8 mouse cellular contexts compared by ENCODE assay signal in the genomic region with DNA sequence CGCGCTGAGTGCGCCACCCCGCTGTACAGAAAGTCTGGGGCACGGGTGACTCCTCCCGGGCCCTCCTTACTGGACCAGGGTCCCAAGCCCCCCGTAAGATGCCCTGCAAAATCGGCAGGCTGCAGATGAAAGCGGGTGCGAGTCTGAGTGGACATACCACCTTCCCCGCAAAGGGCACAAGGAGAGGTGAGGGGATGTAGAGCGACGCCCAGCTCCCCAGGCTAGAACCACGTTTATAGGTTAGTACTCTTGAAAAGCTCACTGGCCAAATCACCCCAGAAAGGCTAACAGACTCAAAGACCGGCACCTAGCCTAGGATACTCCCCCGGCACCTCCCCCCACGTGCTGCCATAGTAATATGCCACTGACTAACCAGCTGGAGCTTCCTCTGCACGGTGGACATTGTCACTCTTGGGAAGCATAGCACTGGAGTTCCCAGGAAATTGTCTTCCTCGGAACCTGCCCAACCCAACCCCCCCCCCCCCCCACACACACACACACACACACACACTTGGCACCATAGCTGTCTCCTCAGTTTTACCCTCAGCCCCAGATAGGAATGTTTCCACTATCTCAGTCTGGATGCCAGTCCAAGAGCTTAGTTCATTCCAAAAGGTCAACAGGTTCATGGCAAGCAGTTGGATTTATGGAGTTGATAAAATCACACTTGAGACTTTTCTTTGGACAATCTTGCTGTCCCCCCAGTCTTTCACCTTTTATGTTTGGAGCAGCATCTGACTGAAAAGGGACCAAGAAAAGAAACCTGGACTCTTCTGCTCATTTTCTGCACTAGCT. TPM values are rescaled to one million over a fixed set of nuclear protein-coding genes. Genes with fewer than 3 reads are reported as not detected.
DNase-seq lines count a peak whose midpoint lies in the region; ATAC-seq and TF ChIP-seq lines count a peak whose summit lies in the region.

No protein-coding gene starts in this region.

- no peaks in the 10 kb centered on the region for H3K36me3 ChIP-seq in thymus, adult 2 months (ENCODE audit: control insufficient read depth, insufficient read depth, low read length)
- H3K36me3 ChIP-seq in liver, embryonic 14.5 days (replicated peaks; ENCODE audit: control insufficient read depth, insufficient read depth, low read depth) = no peaks in the 10 kb centered on the region

- peak overlapping the region; percentile 23; the same call in 1 of the 2 replicates for H3K4me3 ChIP-seq in thymus, adult 2 months (ENCODE audit: control insufficient read depth, insufficient read depth, low read length)
- H3K4me3 ChIP-seq in liver, embryonic 14.5 days (ENCODE audit: insufficient read depth in 1 of 2, low read depth in 2 of 2, low read length in 2 of 2) = peak overlapping the region; percentile 13 to 28; a peak in 2 of 4 replicates

- peak; percentile 28 to 50 for DNase-seq in adrenal gland, postnatal 36 days
- no peak for DNase-seq in adrenal gland, postnatal 25 days
- DNase-seq in thymus, adult 2 months = no peak
- DNase-seq in thymus, postnatal 0 days (ENCODE audit: low spot score) = no peak
- DNase-seq in liver, embryonic 14.5 days (ENCODE audit: low read depth in 3 of 3, low spot score in 3 of 3) = no peak
- DNase-seq in frontal cortex, postnatal 36 days (ENCODE audit: low spot score in 2 of 2) = no peak
- no peak for DNase-seq in gastrocnemius, postnatal 4 days (ENCODE audit: low spot score in 2 of 2)
- no peak for DNase-seq in left cerebral cortex, adult 8-10 months (ENCODE audit: low spot score in 2 of 2)

- H3K9me3 ChIP-seq in liver, embryonic 14.5 days (ENCODE audit: control insufficient read depth, low read length) = no peaks in the 10 kb centered on the region

- peak overlapping the region; percentile 53 for H3K4me2 ChIP-seq in liver, embryonic 14.5 days (ENCODE audit: low read depth)

- no peak overlapping the region for H3K27ac ChIP-seq in thymus, adult 2 months (ENCODE audit: control insufficient read depth, insufficient read depth, low read length)
- no peak overlapping the region for H3K27ac ChIP-seq in liver, embryonic 14.5 days

- no peak for TF ChIP-seq CTCF in thymus, adult 2 months (IDR thresholded peaks at IDR 0.05; ENCODE audit: borderline replicate concordance, control insufficient read depth, extremely low read depth, insufficient read depth, low read length, poor library complexity)
- TF ChIP-seq CTCF in liver, embryonic 14.5 days (IDR thresholded peaks at IDR 0.05; ENCODE audit: low read depth) = no peak

- no peak for TF ChIP-seq POLR2A in thymus, adult 2 months (IDR thresholded peaks at IDR 0.05; ENCODE audit: control insufficient read depth, extremely low read depth, insufficient read depth, low read length, poor library complexity)

- TF ChIP-seq EP300 in liver, embryonic 14.5 days (IDR thresholded peaks at IDR 0.05; ENCODE audit: low read depth) = no peak

- no peaks in the 10 kb centered on the region for H3K27me3 ChIP-seq in thymus, adult 2 months (ENCODE audit: control insufficient read depth, insufficient read depth, low read length)
- peaks cover 8% of the 10 kb centered on the region; the same call in 1 of the 2 replicates for H3K27me3 ChIP-seq in liver, embryonic 14.5 days (ENCODE audit: control insufficient read depth, insufficient read depth, low read length)

- 14% methylated on average over 19 of the region's 19 CpGs for WGBS in thymus, adult 2 months
- WGBS in liver, embryonic 14.5 days (ENCODE audit: insufficient replicate concordance) = 8% methylated on average over 19 of the region's 19 CpGs

- no peak for ATAC-seq in liver, embryonic 14.5 days (ENCODE audit: insufficient read depth)

- H3K4me1 ChIP-seq in thymus, adult 2 months (replicated peaks; ENCODE audit: control insufficient read depth, insufficient read depth, low read length) = peaks cover 12% of the 10 kb centered on the region
- H3K4me1 ChIP-seq in liver, embryonic 14.5 days (replicated peaks; ENCODE audit: control insufficient read depth in 2 of 2, insufficient read depth in 2 of 2, low read length in 1 of 2) = no peaks in the 10 kb centered on the region; a peak in 1 of 4 replicates

- no peak overlapping the region for H3K9ac ChIP-seq in liver, embryonic 14.5 days (replicated peaks)

RNA-seq across cellular contexts. Expression of a gene that starts 26.2 kb away (rescaled TPM):
- 100 to 1,000 TPM; 124 to 204 TPM for total RNA-seq in adrenal gland, postnatal 36 days (2021)
- 166 and 206 TPM in 2 replicates for total RNA-seq in adrenal gland, postnatal 25 days (2021)
- 26.4 and 33.6 TPM in 2 replicates for polyA plus RNA-seq in thymus, adult 2 months (2012; rRNA removed)
- 16.5 and 18.7 TPM in 2 replicates for polyA plus RNA-seq in thymus, postnatal 0 days (2015; fragmentation: Nextera tagmentation; extraction: Ambion mirVana)
- 1.0 and 1.5 TPM in 2 replicates for polyA plus RNA-seq in liver, embryonic 14.5 days (2012; rRNA removed)
- polyA plus RNA-seq in liver, embryonic 14.5 days (2014; fragmentation: Nextera tagmentation; extraction: Ambion mirVana) = 2.5 and 2.6 TPM in 2 replicates
- total RNA-seq in gastrocnemius, postnatal 4 days (2021) = 100 to 1,000 TPM; 166 to 173 TPM
- 10 to 100 TPM; 55.9 to 77.3 (median 71.0) TPM for total RNA-seq in left cerebral cortex, adult 8-10 months (2022)

RNA-seq across cellular contexts. Expression of a gene that starts 31.6 kb away (rescaled TPM):
- total RNA-seq in adrenal gland, postnatal 36 days (2021) = not detected
- total RNA-seq in adrenal gland, postnatal 25 days (2021) = 1.1 TPM in 1 of 2 replicates, not detected in the other
- 0.09 TPM in 1 of 2 replicates, not detected in the other for polyA plus RNA-seq in thymus, adult 2 months (2012; rRNA removed)
- polyA plus RNA-seq in thymus, postnatal 0 days (2015; fragmentation: Nextera tagmentation; extraction: Ambion mirVana) = 0.54 and 0.79 TPM in 2 replicates
- polyA plus RNA-seq in liver, embryonic 14.5 days (2012; rRNA removed) = 0.03 TPM in 1 of 2 replicates, not detected in the other
- not detected in 2 replicates for polyA plus RNA-seq in liver, embryonic 14.5 days (2014; fragmentation: Nextera tagmentation; extraction: Ambion mirVana)
- 1 to 10 TPM; 3.6 to 4.4 TPM for total RNA-seq in gastrocnemius, postnatal 4 days (2021)
- 1 to 10 TPM; 5.0 to 8.3 (median 6.2) TPM for total RNA-seq in left cerebral cortex, adult 8-10 months (2022)

Comparison
In these comparisons a context has a peak if more than half of its experiments do, and no peak if none do; other contexts are left out.
1. DNase-seq: peak in adrenal gland, postnatal 36 days (2 of 2); none in adrenal gland, postnatal 25 days (single experiment), thymus, adult 2 months (single experiment), thymus, postnatal 0 days (single experiment), liver, embryonic 14.5 days (0 of 3), frontal cortex, postnatal 36 days (0 of 2), gastrocnemius, postnatal 4 days (0 of 2) and left cerebral cortex, adult 8-10 months (0 of 2).